Mouse (Mus musculus): ENCODE results near the gene Rtbdn.

Rtbdn gene

GRCm38 (mm10) chr8:84918646-84919045, 28.1 kb upstream of the Rtbdn start:
- CTCF ChIA-PET = interaction anchor here (0.6 kb wide), 1 partner anchor 9 kb away, joined by 3 read pairs; no protein-coding TSS in a partner anchor

DNA sequence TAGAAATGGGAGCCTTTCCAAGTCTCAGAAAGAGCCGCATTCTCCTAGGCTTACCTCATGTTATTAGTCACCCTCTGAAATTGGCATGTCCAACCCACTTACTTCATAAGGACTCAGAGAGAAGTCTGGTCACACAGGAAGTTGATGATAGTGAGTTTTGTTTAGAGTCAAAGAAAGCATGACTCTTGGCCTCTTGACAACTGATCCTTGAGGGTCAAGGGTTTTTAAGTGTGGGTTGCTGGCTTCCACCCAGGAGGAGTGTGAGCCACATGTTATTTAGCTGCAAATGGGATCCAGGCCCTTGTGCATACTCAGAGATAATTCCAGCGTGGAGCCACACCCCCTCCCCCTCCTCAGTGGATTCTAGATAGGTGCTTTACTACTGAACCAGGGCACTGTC, 25.2 kb upstream of the Rtbdn start:
- CTCF ChIA-PET = no interaction called here

- CTCF ChIA-PET = no interaction called here
Observed at GRCm38 (mm10) chr8:84925557-84925956, 21.2 kb upstream of the Rtbdn start.

DNA sequence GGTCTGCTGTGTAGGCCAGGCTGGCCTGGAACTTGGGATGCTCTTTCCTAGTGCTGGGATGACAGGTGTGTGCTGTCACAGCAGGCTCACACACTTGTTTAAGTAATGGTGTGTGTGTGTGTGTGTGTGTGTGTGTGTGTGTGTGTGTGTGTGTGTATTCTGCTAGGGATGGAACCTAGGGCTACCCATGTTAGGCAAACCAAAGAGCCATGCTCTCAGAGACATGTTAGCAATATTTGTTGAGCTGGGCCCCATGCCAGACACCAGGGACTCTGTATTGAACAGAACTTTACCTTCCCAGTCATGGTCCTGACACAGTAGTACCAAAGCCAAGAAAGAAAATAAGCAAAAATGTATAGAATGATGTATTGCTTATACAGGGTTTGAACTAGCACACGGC, 19.3 kb upstream of the Rtbdn start:
- CTCF ChIA-PET = interaction anchor here (0.6 kb wide), 1 partner anchor 9 kb away, joined by 3 read pairs; no protein-coding TSS in a partner anchor

GRCm38 (mm10) chr8:84928456-84929306, 18.1 kb upstream of the Rtbdn start:
- CTCF ChIA-PET = interaction anchor here (0.6 to 0.8 kb wide), 3 partner anchors 21 to 1688 kb away, joined by 3 to 6 read pairs (median 5); no protein-coding TSS in a partner anchor

DNA sequence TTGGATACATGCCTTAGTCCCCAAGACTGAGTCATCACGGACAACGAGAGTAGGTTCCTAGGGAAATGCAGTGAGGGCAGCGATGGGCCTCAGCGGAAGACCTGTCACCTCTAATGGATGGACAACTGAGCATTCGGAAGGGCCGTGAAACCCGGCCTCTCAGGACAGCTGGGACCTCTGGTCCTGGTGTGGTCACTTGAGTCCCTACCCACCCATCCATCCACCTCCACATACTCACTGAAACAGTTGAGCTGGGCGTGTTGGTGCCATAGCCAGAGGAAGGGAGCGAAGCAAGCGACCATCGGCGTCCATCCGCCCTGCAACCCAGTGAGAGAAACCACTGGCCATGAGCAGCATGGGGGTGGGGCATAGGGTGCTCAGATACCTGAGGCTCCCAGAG, 16.2 kb upstream of the Rtbdn start:
- CTCF ChIA-PET = no interaction called here

DNA sequence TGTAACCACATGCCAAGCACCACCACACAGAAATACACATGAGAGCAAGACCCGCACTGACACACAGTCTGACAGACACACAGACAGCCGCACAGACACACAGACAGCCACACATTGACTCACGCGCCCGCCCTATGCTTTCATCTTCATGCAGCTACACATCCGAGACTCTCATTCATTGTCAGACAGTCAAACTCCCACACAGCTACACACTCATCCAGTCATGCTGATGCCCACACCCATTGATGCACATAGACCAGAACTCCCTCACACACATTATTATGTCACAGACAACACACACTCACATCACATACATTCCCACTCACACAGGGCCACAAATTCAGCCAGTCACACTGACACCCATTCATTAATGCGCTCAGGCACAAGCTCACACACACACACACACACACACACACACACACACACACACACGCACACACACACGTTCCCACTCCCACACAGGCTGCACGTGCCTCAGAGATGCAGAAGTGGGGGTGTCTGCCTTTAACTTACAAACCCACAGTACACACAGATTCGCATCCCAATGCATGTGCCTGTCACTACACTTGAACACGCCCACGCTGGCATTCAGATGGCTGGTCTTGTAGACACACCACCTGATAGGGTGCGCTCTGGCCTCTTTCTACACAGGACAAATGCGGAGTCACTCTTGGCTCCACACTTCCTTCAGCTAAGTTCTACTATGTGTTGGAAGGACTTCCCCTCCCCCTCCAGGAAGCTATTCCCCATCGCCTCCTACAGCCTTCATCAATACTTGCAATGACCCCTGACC, 12.8 kb upstream of the Rtbdn start:
- CTCF ChIA-PET = no interaction called here

DNA sequence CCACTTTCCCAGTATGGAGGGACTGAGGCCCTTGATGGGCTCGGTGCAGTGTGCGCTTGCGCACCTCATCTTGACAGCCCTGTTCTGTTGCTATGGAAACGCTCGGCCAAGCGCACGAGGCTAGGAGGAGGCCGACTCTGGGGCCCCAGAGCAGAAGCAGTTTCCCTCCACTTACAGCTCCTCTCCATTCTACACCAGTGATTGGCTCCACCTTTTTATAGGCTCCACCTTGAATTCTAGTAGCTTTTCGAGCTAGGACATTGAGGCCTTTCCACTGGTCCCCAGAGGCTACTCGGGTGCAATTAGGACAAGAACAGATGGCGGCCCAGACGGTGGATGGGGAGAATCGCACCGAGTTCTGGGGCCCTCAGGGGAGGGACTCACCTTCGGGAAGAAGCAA, 11.9 kb upstream of the Rtbdn start:
- CTCF ChIA-PET = interaction anchor here (0.6 kb wide), 1 partner anchor 10 kb away, joined by 3 read pairs; no protein-coding TSS in a partner anchor

GRCm38 (mm10) chr8:84935489-84935888, 11.3 kb upstream of the Rtbdn start:
- CTCF ChIA-PET = interaction anchor here (0.6 kb wide), 1 partner anchor 11 kb away, joined by 3 read pairs; no protein-coding TSS in a partner anchor

GRCm38 (mm10) chr8:84936041-84936961, 10.5 kb upstream of the Rtbdn start:
- CTCF ChIA-PET = no interaction called here

- CTCF ChIA-PET = no interaction called here
Observed at GRCm38 (mm10) chr8:84936962-84937546, 9.7 kb upstream of the Rtbdn start, which contains the start of gene Mast1. TSS of gene Mast1 (minus strand) at chr8:84937359.

DNA sequence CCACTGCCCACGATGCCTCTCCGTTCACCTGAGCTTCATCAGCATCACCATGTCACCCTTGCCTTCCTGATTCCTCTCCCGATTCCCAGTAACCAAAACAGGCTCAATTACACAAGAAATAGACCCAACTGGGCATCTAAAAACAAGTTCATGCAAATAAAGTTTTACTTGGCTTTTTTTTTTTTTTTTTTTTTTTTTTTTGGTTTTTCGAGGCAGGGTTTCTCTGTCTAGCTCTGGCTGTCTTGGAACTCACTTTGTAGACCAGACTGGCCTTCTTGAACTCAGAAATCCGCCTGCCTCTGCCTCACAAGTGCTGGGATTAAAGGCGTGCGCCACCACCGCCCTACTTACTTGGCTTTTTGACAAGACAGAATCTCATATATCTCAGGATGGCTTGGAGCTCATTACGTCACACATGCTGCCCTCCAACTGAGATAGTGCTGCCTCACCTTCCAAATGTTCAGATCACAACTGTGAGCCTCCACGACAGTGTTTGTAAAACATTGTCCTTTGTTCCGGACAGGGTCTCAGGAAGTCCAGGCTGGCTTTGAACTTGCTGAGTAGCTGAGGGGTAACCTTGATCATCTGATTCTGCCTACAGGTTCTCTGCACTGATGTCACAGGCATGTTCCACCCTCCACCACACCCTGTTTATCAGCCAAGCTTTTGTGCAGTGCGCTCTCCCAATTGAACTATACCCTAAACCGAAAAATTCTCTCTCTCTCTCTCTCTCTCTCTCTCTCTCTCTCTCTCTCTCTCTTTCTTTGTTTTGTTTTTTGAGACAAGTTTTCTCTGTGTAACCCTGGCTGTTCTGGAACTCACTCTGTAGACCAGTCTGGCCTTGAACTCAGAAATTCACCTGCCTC, 8.9 kb upstream of the Rtbdn start:
- CTCF ChIA-PET = interaction anchor here (0.6 kb wide), 1 partner anchor 13 kb away, joined by 3 read pairs; no protein-coding TSS in a partner anchor

DNA sequence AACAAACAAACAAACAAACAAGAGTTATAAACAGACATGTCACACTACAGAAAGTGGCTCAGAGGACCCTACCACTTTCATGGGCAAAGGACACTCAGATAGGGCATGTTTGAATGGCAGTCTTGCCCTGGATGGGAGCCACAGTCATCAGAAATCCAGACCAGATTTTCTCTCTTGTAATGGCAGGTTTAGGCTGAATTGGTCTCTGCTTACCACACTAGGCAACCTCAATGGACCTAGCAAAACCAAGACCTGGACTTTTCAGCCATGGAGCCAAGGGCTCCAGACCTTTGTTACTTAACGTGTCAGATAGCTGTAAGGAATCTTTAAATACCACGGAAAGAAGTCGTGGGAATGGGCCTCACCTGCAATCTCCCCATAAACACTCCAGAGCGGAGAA, 3.1 kb upstream of the Rtbdn start:
- CTCF ChIA-PET = interaction anchor here (1.0 kb wide), 1 partner anchor 41 kb away, joined by 3 read pairs; no protein-coding TSS in a partner anchor

- CTCF ChIA-PET = interaction anchor here (0.5 to 1.1 kb wide), 3 partner anchors 13 to 158 kb away, joined by 3 to 19 read pairs (median 6); no protein-coding TSS in a partner anchor
Observed at GRCm38 (mm10) chr8:84944478-84945160, 2.2 kb upstream of the Rtbdn start.

GRCm38 (mm10) chr8:84945235-84945632, 1.6 kb upstream of the Rtbdn start:
- CTCF ChIA-PET = interaction anchor here (0.5 to 1.1 kb wide), 2 partner anchors 12 to 158 kb away, joined by 6 to 19 read pairs; no protein-coding TSS in a partner anchor

- CTCF ChIA-PET = no interaction called here
Observed at GRCm38 (mm10) chr8:84945633-84946527, 911 bp upstream of the Rtbdn start.

DNA sequence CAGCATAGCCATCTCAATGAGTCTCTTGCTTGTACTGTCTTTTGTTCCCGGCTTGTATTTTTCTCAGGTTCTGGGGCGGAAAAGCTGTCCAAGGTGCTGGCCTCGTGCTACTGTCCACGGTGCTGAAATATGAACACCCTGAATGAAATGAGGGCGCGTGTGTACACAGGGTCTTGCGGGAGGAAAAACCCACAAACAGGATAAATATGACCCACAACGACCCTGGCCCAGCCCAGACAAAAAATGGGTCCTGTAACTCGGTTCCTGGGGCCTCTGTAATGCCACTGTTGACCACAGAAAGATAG, 402 bp downstream of the Rtbdn start:
- CTCF ChIA-PET = no interaction called here

DNA sequence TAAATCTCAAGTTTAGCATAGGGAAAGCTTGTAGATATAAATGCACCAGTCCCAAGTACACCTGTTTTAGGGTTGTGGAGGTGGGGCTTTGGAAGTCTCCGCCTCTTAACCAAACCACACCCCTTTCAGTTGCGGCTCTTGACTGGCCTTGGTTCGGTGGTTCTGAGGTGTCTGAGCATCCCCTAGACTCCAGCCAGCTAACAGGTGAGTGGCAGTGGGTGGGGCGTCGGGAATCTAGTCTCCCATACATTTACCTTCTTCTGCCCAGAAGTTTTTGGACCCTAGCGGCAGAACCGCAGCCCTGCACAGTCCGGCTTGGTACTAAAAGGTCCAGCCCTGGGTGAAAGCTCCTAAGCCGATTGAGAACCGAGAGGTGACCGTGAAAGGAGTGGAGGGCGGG, 3.0 kb downstream of the Rtbdn start:
- CTCF ChIA-PET = interaction anchor here (0.6 to 1.1 kb wide), 3 partner anchors 21 to 123 kb away, joined by 3 to 5 read pairs (median 4); no protein-coding TSS in a partner anchor

Measured in spleen, embryonic (tissue).